Mouse (Mus musculus) megakaryocyte, embryonic 14.5 days (primary cell): ENCODE results near the gene Ankmy1.

Source experiments
- FLI1 ChIP-seq: IDR thresholded peaks from 2 replicates; pipeline ENCODE4 v1.6.1; 2012; ENCODE audit warnings: low read length, inconsistent platforms, mixed read lengths
- GATA1 ChIP-seq: IDR thresholded peaks from 3 replicates; pipeline ENCODE4 v1.6.1; 2012; ENCODE audit warnings: mixed read lengths, low read length, inconsistent platforms, borderline replicate concordance

- TF ChIP-seq GATA1 (no peak), FLI1 (no peak)
Observed at GRCm38 (mm10) chr1:92852450-92852849, 50.3 kb downstream of the Ankmy1 start.
